Mouse (Mus musculus): ENCODE data around the gene Hs6st2.
A peak's percentile ranks its signal among the peaks of the same experiment; 100 is the strongest.

Hs6st2 gene

GRCm38 (mm10) chrX:51681756-51682155 is at the start of gene Hs6st2:
Gene Hs6st2 (minus strand): TSS chrX:51681856.
- DNase-seq = no peak

DNA sequence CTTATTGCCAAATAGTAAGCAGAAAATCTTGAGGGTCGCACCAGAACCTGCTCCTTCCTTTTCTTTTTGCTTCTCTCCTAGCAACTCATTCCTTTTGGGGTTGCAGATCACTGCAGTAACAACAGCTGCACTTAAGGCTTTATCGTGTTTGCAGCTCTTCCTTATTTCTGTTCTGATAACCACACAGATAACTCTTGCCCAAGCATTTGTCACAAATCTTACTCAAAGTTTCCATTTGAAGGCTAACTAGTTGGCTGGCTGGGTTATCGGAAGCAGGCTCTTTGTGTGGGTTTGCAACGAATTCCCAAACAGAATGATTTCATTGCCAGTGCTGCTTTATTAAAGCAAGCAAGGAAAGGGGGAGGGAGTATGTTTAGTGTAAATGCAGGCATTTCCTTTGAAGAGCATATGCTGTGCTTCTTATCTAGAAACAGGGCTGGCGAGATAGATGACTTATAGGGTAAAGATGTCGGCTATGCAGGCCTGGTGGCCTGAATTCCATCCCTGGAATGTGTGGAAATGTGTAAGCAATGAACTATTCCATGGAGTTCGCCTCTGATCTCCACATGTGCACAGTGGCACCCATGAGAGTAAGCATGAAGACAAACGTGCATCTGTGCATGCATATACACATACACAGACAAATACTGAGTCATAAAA is 32.6 kb upstream of the Hs6st2 start:
- DNase-seq = no peak

- no peak for DNase-seq
These were observed 31.3 kb upstream of the Hs6st2 start for GRCm38 (mm10) chrX:51712996-51713395.

DNA sequence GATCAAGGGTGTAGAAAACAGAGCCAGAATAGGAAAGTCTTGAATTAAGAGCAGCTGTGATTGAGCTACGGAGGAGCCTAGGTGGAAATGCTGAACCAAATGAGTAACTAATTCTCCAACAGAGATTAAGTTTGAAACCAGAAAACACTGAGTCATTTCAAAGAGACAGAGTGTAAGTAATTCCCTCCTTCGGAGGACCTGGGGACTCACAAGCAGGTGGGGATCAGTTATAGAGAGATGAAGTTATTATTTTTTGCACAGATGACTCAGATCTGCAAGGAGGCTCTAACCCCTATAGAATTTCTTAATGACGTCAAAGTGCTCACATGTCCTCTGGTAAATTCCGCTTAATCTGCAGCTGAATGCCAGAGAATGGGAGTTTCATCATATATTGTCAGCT is 21.2 kb upstream of the Hs6st2 start:
- DNase-seq = no peak

DNA sequence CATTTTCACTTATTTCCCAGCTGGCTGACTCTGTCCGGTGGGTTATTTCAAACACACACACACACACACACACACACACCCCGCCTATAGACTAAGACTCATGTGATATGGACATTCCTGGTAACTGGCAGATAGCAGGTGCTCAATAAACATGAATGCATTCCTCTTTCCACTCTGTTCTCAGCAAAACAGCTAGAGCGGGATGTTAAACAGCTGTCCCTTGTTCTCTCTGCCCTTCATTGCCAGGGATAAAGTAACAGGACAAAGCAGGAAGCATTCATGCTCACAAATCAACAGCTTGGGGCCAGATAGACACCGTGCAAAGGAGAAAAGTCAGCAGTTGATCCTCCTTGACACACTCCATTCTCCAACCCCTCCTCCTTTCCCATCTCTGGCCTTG is 17.4 kb upstream of the Hs6st2 start:
- DNase-seq = no peak

- no peak for DNase-seq
These were observed 4.6 kb upstream of the Hs6st2 start for GRCm38 (mm10) chrX:51686048-51686949.

- no peak for DNase-seq
These were observed 2.8 kb upstream of the Hs6st2 start for GRCm38 (mm10) chrX:51684336-51685056.

DNA sequence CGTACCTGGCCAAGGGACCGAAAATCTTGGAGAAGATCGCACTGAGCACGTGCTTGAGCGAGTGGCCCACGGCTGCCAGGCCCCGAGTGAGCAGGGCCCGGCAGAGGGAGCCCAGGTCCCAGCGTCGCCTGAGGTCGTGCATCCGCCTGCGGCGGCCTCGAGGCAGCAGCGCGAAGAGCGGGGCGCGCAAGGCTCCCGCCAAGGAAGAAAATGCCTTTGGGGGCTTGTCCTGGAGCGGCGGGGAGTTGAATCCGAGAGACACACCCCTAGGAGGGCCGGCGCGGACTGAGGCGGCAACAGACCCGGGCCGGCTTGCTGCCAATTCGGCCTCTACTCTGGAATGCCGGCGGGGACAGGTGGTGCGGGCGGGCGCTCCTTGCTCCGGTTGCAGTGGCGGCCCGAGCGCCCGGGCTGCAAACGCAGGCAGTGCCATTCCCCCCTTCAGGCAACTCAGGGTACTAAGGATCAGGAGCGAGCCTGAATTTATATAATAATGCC is 437 bp downstream of the Hs6st2 start:
- peak; percentile 57 to 64 for DNase-seq

DNA sequence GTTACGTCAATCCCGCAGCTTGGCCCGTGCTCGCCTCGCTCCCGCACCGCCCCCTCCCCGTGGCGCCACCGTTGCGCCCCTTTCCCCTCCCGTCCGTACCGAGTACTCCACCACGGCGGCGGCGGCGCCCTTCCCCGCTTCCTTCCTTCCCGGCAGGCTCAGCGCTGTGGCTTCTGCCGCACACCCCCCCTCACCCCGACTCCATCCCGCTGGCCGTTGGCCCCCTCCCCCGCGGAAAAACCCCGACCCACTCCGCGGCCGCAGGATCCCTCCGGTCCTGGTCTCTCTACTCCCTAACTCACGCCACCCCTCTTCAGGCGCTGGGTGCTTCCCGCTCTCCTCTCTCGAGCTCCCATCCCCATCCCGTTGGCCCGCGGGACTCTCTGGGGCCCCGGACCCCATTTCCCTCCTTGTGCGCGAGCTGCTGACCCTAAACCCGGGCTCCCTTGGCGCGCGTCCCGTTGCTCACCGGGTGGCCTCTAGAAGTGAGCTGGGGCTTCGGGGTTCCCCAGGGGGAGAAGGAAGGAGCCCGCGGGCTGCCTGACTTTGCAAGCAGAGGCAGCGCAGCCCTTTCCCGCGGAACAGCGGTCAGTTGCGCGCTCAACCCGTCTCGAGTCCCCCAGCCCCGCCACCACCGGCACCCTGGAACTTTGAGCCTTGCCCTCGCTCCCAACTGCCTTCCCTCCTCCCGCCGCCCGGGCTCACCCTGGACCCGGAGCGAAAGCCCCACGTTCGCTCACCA is 1.1 kb downstream of the Hs6st2 start:
- peak; percentile 39 to 60 for DNase-seq

DNA sequence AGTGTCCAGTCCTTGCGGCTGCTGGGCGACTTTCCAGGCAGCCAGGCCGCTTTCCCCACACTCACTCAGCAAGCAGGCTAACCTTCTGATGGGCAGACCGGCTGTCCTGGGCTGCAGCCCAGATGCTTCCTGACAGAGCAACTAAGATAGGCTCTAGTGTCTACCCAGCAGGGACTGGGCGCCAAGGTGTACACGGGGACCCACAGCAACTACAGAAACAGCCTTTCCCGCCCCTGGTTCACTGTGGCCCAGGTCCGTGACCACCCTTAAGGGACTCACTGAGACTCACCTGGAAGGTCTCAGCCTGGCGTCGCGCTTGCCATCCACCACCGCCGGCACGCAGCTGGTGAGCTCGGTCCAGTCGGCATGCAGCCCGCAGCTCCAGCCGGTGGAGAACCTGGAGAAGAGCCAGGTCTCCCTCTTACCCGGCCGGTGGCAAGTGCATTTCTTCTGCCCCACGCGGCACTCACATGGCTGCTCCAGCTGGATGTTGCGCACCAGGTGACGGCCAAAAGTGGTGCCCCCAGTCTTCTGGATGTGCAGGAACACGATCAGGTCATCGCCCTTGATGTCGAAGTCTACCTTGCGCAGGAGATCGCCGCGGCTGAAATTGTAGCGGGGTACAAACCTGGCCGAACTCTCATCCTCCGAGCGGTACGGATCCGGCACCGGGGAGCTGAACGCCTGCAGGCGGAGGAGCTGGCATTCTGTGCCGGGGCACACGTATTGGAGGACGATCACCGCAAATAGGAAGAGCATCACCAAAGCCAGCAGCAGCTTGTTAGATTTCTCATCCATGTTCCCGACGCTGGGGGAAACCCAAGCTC is 1.8 kb downstream of the Hs6st2 start:
- DNase-seq = peak; percentile 38 to 47

- DNase-seq = no peak
These were observed 23.4 kb downstream of the Hs6st2 start for GRCm38 (mm10) chrX:51658236-51658635.

GRCm38 (mm10) chrX:51642661-51643257 is 38.9 kb downstream of the Hs6st2 start:
- DNase-seq = no peak

- DNase-seq = no peak
These were observed 45.9 kb downstream of the Hs6st2 start for GRCm38 (mm10) chrX:51635756-51636155.

DNA sequence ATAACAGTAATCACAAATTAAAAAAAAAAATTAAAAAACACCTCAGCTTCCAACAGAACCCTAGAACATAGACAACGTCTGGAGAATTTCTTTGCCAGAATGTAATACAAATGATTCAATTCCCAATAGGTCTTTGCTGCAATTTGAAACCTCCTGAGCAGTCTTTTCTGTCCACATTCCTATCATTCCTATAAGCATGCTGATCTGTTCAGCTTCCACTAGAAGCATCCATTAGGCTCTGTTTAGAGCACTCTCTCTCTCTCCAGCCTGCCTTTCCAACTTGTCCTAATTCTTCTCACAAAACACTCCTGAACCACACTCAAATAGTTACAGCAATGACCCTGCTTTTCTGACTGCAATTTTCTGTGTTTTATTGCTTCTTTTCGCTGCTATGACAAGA is 50.3 kb downstream of the Hs6st2 start:
- no peak for DNase-seq

DNA sequence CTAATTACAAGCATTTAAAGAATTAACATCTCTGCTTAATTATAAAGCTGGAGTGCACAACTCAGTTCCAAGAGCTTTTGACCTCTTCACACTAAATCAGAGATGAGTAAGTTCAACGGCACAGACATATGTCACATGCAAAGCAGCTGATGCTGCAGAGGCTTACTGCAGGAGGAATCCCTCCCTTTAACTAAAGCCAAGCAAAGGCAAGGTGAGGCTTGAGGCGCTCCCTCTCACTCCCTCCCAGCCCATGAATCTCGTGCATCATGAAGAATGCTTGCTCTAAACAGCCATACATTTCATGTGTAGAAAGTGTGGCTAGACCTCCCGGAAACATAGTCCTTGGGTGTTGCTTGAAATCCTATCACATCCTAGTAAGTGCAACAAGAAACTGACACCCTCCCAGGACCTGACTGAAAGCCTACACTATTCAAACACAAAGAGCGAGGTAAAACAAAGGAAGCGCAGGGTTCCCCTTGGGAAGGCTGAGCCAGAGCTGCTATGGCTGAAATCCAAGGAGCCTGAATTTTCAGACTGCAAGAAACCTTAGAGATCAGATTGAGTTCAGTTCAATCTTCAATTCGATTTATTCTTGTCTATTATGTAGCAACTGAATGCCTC is 67.2 kb downstream of the Hs6st2 start:
- no peak for DNase-seq

DNA sequence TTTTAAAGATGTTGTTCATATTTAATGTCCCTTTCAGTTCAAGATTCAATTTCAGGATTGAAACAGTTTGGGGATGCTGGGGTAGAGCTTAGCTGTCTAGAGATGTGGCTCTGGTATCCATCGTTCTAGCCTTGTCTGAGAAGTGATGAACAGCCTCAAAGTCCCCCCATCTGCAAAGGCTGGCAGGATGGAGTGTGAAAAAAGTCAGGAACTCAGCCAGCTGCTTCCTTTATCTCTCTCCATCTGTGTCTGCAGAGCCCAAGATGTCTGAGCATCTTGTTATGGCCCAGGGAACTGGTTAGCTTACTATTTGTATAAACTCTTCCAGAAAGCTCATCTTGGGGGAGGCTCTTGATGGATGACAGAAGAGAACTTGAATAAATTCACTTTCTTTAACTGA is 70.9 kb downstream of the Hs6st2 start:
- DNase-seq = no peak

DNA sequence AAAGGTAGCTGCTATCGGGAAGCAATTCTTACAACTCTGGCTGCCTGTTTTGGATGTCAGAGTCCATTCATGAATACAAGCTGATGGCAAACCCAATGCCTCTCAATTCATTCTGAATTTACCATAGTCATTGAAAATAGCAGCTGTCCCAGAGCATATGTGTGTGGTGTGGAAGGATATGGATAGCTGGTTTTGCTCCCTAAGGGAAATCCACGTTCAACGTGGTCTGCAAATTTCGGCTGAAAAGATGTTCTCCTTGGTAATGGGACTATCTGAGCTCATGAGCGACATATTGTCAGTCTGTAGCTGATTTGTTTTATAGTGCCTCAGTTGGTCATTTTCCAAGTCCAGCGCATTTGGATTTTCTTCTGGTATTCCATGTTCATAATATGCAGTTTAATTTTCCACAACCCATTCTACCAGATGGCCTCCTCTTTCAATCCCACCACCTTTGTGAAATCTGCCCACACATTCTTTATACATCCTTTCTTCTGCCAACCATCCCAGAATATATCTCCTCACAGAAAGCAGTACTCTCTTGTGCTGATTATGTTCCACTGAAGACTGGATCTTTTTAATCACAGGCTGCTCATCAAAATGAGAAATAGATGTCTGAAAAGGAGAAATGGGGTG is 75.3 kb downstream of the Hs6st2 start:
- DNase-seq = no peak

DNA sequence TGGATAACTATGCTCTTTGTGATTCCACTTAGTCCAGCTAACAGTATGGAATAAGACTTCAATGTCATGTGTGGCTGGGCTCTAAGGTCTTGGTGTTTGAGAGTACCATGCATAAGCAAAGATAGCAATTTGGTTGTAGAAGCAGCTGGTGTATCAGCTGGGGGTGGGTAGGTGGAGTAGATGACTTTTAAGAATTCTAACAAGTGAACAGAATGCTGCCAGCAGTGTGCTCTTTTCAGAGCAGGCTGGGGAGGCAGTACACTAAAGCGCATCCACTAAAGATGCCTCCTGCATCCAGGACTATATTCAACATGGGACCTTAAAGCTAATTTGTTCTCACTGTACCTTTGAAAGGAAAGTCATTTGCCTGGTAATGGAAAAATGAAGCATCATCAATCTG is 88.9 kb downstream of the Hs6st2 start:
- DNase-seq = peak; percentile 15 to 18

GRCm38 (mm10) chrX:51590448-51591010 is 91.1 kb downstream of the Hs6st2 start:
- DNase-seq = no peak

GRCm38 (mm10) chrX:51585444-51585843 is 96.2 kb downstream of the Hs6st2 start:
- DNase-seq = no peak

Data from cerebellum, postnatal 36 days (tissue).